Mouse (Mus musculus) liver, embryonic 14.5 days (tissue): ENCODE measurements around the gene Tbc1d17. TPM values are rescaled to one million over a fixed set of nuclear protein-coding genes. Genes with fewer than 3 reads are reported as not detected.

Experiments used
- ATAC-seq: fragments of 200-750 bp; cut with Nextera tagmentation; 2 replicates; pipeline ENCODE4 v1.8.0; 2017; ENCODE audit warnings: moderate number of reproducible peaks, mild to moderate bottlenecking, moderate library complexity; ENCODE audit not compliant: insufficient read depth
- DNase-seq, 3 experiments: peaks; one replicate each; pipeline ENCODE4 v3.0.0-alpha.2; 2012 to 2013; ENCODE audit warnings: low read depth in 3 of 3, low spot score in 3 of 3
- H3K27ac ChIP-seq: fragments of 300-500 bp; sonication (generic); 2 replicates; pipeline ENCODE4 v1.5.1; 2014; ENCODE audit warnings: moderate library complexity, mild to moderate bottlenecking, control low read depth, inconsistent platforms
- H3K27me3 ChIP-seq: fragments of 300-500 bp; sonication (generic); 2 replicates; pipeline ENCODE4 v1.6.1; 2014; ENCODE audit warnings: mild to moderate bottlenecking, low read length, moderate library complexity; ENCODE audit not compliant: control insufficient read depth, insufficient read depth
- H3K36me3 ChIP-seq: fragments of 300-500 bp; sonication (generic); replicated peaks from 2 replicates; pipeline ENCODE4 v1.6.1; 2014; ENCODE audit warnings: low read depth; ENCODE audit not compliant: control insufficient read depth, insufficient read depth
- H3K4me1 ChIP-seq, 2 experiments: fragments of 200-500 bp in 1 of 2; fragments of 300-500 bp in 1 of 2; sonication (generic) in 1 of 2; replicated peaks; 2 replicates each; pipeline ENCODE4 v1.6.1; 2012 to 2014; ENCODE audit warnings: antibody characterized with exemption in 1 of 2, inconsistent platforms in 1 of 2, low read length in 1 of 2; ENCODE audit not compliant: control insufficient read depth in 2 of 2, insufficient read depth in 2 of 2
- H3K4me2 ChIP-seq: fragments of 300-500 bp; sonication (generic); 2 replicates; pipeline ENCODE4 v1.6.1; 2014; ENCODE audit warnings: low read depth, mild to moderate bottlenecking, control low read depth, moderate library complexity
- H3K4me3 ChIP-seq, 2 experiments: fragments of 200-500 bp in 1 of 2; fragments of 300-500 bp in 1 of 2; sonication (generic) in 1 of 2; 2 replicates each; pipeline ENCODE4 v1.5.1; 2012 to 2014; ENCODE audit warnings: low read depth in 2 of 2, low read length in 2 of 2, mild to moderate bottlenecking in 2 of 2, control low read depth in 1 of 2, inconsistent platforms in 1 of 2, moderate library complexity in 1 of 2; ENCODE audit not compliant: insufficient read depth in 1 of 2
- H3K9ac ChIP-seq: fragments of 300-500 bp; sonication (generic); replicated peaks from 2 replicates; pipeline ENCODE4 v1.6.1; 2014; ENCODE audit warnings: mild to moderate bottlenecking, control low read depth, moderate library complexity
- H3K9me3 ChIP-seq: fragments of 300-500 bp; sonication (generic); 2 replicates; pipeline ENCODE4 v1.6.1; 2016; ENCODE audit warnings: low read length, mixed read lengths; ENCODE audit not compliant: control insufficient read depth
- CTCF ChIP-seq: IDR thresholded peaks from 2 replicates; pipeline ENCODE4 v1.5.1; 2016; ENCODE audit warnings: antibody characterized with exemption, low read depth, control low read depth
- EP300 ChIP-seq: IDR thresholded peaks from 2 replicates; pipeline ENCODE4 v1.6.1; 2016; ENCODE audit warnings: antibody characterized with exemption, low read depth
- WGBS: fragments of 180-500 bp; shearing (Covaris S2); extraction: QIAGEN DNeasy Blood & Tissue Kit; methylation state at CpG from one replicate; pipeline ENCODE4 v1.1.7; 2014; ENCODE audit not compliant: insufficient replicate concordance; 5-methylcytosine and 5-hydroxymethylcytosine counted together
- polyA plus RNA-seq, 2 experiments: library from polyadenylated mRNA; depleted of rRNA in 1 of 2; stranded (reverse) in 1 of 2; unstranded in 1 of 2; fragments of >200 nt; fragmentation: Nextera tagmentation in 1 of 2; extraction: Ambion mirVana in 1 of 2; gene quantifications; 2 replicates each; pipeline versions ENCODE4 v1.2.1 to v1.2.3; 2012 to 2014

The Tbc1d17 gene
- polyA plus RNA-seq, 2 experiments: 16.2 to 18.3 TPM

- peaks cover 6 to 19% of the 10 kb centered on the region in 2 experiments for H3K4me1 ChIP-seq
- H3K9ac ChIP-seq: no peak overlapping the region
- no peak overlapping the region for H3K27ac ChIP-seq
- peaks cover 10% of the 10 kb centered on the region for H3K36me3 ChIP-seq
- H3K4me3 ChIP-seq: no peak overlapping the region
- H3K9me3 ChIP-seq: no peaks in the 10 kb centered on the region
- TF ChIP-seq CTCF: no peak
- no peak for TF ChIP-seq EP300
- DNase-seq (no peak), ATAC-seq (no peak)
- no peaks in the 10 kb centered on the region for H3K27me3 ChIP-seq
- WGBS: 71% methylated on average over 19 of the region's 19 CpGs
- peak overlapping the region; percentile 86; the same call in 1 of the 2 replicates for H3K4me2 ChIP-seq
Measured at GRCm38 (mm10) chr7:44867010-44867702, 18.3 kb upstream of the Tbc1d17 start.

GRCm38 (mm10) chr7:44866276-44867009 is 17.6 kb upstream of the Tbc1d17 start:
- ATAC-seq (no peak), DNase-seq (no peak)
- Histone ChIP-seq H3K9me3 (no peaks in the 10 kb centered on the region), H3K9ac (no peak overlapping the region; the same call in 1 of the 2 replicates), H3K4me1 (peaks cover 6 to 19% of the 10 kb centered on the region in 2 experiments), H3K4me2 (no peak overlapping the region), H3K36me3 (peaks cover 10% of the 10 kb centered on the region), H3K4me3 (no peak overlapping the region), H3K27ac (no peak overlapping the region; the same call in 1 of the 2 replicates), H3K27me3 (no peaks in the 10 kb centered on the region)
- TF ChIP-seq CTCF (peak; percentile 52), EP300 (no peak)
- WGBS: 48% methylated on average over 15 of the region's 15 CpGs

GRCm38 (mm10) chr7:44864595-44865542 is 16.0 kb upstream of the Tbc1d17 start:
- Histone ChIP-seq H3K36me3 (peaks cover 10% of the 10 kb centered on the region), H3K9me3 (no peaks in the 10 kb centered on the region), H3K4me3 (no peak overlapping the region), H3K27ac (no peak overlapping the region), H3K4me1 (peaks cover 6 to 16% of the 10 kb centered on the region in 2 experiments; a peak in 3 of 4 replicates), H3K9ac (no peak overlapping the region), H3K4me2 (no peak overlapping the region), H3K27me3 (no peaks in the 10 kb centered on the region)
- DNase-seq (no peak), ATAC-seq (no peak)
- 76% methylated on average over 24 of the region's 24 CpGs for WGBS
- TF ChIP-seq CTCF (no peak), EP300 (no peak)

GRCm38 (mm10) chr7:44863982-44864494 is 15.2 kb upstream of the Tbc1d17 start:
- no peak for ATAC-seq
- Histone ChIP-seq H3K27ac (no peak overlapping the region), H3K9ac (no peak overlapping the region), H3K4me3 (no peak overlapping the region), H3K27me3 (no peaks in the 10 kb centered on the region), H3K9me3 (no peaks in the 10 kb centered on the region), H3K36me3 (peaks cover 10% of the 10 kb centered on the region), H3K4me1 (peaks cover 6 to 16% of the 10 kb centered on the region in 2 experiments; a peak in 3 of 4 replicates), H3K4me2 (no peak overlapping the region)
- 80% methylated on average over 11 of the region's 11 CpGs for WGBS
- TF ChIP-seq CTCF: no peak
- no peak for TF ChIP-seq EP300
- DNase-seq: no peak
